Mouse (Mus musculus) monocyte, adult 2 months (primary cell): ENCODE measurements around the gene Flt3l.
"Not testable (repeated sequence)": the region's sequence is repeated elsewhere in the genome, so short reads cannot be mapped to it uniquely, and the experiment has no call there.

Source experiments
- DNase-seq, 2 experiments: peaks; one replicate each; pipeline ENCODE4 v3.0.0; 2022; ENCODE audit warnings: low spot score in 2 of 2, low read depth in 1 of 2

Gene Flt3l

DNA sequence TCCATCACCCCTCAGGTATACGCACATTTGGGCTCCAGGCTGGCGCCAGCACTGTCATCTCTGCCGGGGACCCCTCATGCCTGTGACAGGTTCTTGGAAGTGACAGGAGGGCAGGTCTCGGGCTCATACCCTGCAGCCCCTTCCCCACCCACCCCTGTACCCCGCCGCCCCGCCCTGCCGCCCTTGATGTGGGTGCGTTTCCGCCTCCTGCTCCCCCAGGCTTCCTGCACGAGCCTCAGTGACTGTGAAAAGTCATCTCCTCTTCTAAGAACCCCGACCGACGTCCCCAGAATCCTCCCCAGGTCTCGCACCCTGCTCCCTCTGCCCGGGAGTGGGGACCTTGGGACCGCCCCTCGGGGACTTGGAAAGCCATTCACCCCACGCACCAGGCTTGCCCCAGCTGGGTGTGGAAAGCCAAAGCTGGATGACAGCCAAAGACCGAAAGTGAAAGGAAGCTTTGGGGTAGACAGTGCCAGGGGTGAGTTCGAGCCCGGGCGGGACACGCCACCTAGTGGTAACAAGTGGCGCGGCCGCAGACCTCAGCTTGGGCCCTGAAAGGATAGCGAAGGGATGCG, at the start of gene Flt3l, which contains the start of gene Gm45713:
TSS of gene Flt3l (minus strand) at position 440 of the 575 bp plus-strand sequence.
TSS of gene Gm45713 (minus strand) at position 239 of the 575 bp plus-strand sequence.
- peak; percentile 63 to 87 for DNase-seq

DNA sequence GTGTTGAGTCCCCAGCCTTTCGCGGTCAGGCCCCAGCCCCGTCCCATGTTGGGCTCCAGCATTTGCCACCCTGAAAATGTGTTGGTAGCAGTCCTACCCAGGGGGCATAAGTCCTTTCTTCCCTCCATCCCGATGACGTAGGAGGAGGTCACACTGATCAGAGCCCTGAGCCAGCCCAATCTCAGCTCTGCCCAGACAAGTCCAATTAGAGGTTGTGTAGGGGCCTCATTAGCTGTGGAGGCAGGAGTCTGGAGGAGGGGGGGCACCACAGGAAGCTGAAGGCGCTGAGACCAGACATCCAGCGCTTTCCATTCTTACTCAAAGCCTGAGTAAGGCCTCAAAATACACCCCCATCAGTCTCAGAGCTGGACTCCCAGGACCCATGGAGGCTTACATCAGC, 49.7 kb upstream of the Flt3l start:
- no peak for DNase-seq

DNA sequence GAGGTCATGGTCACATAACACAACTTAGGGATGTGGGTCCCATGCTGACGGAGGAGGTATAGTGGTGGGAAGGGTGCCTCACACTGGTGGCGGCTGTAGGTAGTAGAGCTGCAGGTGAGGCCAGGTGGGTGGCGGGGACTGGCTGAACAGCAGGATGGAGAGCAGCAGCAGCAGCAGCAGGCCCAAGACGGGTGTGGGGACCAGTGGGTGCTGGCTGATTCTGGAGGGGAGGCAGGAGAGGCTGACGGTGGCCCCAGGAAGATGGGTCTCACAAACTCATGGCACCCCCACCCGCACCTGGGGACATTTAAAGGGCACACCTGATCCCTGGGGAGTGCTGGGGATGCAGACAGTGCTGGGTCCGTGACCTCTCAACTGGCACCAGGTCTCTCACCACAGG, 47.4 kb upstream of the Flt3l start:
- no peak for DNase-seq

DNA sequence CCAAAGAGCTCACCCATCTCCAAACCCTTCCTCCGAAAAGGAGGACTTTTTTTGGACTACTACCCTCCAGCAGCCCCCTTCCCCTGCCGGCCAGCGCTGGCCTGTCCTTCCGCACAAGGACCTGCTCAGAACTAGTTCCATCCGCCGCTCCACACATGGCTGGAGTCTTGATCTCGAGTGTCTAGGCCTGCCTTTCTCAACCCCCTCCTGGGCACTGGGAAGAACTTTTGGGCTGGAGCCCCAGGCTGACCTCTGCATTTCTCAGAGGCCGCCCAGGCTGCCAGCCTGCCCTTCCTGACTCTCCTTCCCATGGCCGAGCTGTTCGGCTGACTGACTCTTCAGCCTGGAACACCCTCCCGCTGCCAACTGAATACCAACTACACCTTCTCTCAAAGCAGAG, 46.4 kb upstream of the Flt3l start:
- no peak for DNase-seq

DNA sequence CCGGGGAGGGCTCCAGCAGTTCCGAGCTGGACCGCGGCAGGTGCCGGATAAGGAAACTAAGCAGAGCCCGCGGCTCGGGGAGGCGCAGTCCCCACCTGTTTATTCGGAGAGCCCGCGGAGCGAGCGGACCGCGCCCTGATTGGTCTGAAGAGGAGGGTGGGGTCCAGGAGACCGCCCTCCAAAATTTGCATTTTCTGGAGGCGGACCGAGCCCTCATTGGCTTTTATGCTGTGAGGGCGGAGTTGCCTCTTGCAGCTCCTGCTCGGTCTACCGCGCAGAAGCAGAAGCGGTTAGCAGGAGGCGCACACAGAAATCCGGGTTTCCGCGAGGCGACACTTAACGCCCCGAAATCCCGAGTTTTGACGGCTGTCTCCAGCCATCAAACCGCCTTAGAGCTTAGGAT, 46.0 kb upstream of the Flt3l start:
- peak; percentile 60 to 78 for DNase-seq

DNA sequence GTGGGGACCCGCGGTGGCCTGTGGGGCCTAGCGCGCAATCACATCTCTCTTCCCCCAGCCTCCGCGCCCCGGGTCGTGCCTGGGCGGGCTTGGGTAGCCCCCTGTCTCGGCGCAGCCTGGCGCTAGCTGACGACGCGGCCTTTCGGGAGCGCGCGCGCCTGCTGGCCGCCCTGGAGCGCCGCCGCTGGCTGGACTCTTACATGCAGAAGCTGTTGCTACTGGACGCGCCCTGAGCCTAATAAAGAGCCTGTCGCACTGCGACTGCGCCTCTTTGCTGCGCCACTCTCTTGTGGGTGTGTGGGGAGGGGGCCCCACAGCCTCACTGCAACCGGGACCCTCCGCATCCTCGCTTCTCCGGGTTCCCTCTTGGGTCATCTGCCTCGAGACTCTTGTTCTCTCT, 45.3 kb upstream of the Flt3l start:
- no peak for DNase-seq

DNA sequence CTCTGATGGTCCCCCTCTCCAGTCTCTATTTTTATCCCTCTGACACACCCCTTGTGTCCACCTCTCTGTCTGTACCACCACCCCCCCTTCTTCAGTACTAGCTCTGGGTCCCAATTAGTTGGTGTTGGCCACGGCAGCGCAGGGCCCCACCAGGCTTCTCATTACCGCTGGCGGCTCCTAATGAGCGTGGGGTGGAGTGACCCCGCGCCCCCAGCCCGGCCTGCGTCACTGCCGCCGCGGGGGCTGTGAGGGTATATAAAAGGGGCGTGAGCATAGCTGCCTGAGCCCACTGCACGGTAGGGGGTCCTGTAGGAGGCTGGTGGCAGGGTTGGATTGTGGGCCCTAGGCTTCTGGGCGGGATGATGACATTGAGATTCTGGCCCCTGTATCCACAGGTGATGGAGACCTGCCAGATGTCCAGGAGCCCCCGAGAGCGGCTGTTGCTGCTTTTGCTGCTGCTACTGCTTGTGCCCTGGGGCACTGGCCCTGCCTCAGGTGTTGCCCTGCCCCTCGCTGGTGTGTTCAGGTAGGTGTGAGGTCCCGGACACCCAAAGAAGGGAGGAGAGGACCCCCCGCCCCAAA, 44.8 kb upstream of the Flt3l start, which contains the start of gene Pth2:
TSS of gene Pth2 (plus strand) at position 100 of the 582 bp plus-strand sequence.
- no peak for DNase-seq

DNA sequence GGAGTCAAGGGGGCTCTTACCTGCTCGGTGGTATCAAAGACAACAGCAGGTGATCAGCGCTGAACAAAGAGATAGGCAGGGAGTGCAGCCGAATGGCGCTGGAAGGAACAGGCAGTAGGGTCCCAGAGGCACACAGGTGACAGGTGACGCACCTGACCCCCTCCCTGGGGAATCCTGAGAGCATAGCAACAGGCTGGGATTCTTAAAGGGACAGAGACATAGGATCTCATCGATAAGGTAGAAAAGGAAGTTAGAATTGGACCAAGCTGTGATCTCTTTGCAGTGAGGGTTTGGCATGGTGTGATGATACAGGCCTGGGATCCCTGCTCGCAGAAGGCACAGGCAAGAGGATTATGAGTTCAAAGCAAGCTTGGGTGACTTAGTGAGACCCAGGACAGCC, 43.2 kb upstream of the Flt3l start, which contains the start of gene Gfy:
TSS of gene Gfy (minus strand) at position 101 of the 400 bp plus-strand sequence.
- DNase-seq = no peak

DNA sequence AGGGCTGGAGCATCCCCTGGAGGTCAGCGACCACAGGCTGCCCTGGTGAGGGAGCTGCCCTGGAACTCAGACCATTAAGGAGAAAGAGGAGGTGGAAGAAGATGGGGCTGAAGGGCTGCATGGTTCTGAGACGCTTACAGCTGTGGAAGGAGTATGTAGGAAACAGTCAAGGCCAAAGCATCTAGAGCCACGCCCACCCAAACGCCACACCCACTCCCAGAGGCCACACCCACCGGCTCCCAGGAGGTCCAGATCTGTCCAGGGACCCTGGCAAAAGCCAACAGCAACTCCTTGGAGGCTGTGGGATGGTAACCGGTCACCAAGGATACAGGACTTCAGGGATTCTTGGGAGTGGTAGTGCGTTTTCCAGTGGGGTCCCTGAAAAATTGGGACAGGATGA, 42.3 kb upstream of the Flt3l start:
- DNase-seq = no peak

DNA sequence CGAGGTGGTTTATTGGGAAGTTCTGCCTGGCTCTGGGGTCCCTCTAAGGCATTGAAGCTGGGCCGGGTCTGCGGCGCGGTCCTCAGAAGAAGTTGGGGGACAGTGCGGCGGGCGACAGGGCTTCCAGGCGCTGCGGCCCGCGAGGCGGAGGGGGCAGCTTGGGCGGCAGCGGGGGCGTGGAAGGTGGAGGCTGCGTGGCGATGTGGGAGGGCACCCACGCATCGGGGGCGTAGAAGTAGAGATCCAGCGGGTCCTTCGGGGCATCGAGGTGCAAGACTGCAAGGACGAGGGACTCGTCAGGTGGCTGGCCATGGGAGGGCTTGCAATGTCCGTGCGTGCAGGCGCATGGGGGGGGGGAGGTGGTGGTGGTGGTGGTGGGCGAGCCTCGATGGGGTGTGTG, 40.1 kb upstream of the Flt3l start:
- no peak for DNase-seq

DNA sequence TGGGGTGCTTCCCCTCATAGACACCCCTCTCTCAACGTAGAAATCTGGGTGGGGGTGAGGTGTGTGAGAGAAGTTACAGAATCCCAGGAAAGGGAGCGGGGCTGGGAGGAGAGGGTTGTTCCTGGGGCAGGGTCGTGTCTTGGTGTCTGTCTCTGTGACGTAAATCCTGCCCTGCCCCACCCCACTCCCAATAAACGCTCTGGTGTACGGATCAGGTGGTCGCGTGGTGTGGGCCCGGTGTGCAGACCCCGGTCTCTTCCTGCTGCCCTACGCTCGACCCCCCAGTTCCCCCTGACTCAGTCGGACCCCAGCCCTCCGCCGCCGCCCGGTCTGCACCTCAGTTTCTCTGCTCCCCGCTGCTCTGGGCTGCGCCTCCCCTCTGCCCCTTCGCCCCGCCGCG, 39.7 kb upstream of the Flt3l start:
- DNase-seq = no peak

DNA sequence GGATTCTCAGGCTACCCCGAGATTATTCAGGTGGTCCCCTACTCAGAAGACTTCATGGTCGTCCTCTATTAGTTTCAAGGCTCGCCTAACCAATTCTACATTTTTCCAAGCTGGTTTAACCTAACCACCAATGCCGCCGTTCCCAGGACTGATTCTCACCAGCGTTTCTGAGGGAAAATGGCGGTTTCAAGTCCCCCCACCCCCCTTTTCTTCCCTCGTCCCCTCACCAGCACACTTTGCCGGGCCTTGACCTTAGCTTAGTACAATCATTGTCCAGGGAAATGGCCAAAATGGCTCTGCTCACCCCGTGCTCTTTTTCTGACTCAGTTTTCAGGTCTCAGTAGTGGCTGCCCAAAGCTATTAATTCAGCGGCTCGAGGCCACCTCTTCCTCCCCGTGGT, 39.2 kb upstream of the Flt3l start:
- DNase-seq = no peak

DNA sequence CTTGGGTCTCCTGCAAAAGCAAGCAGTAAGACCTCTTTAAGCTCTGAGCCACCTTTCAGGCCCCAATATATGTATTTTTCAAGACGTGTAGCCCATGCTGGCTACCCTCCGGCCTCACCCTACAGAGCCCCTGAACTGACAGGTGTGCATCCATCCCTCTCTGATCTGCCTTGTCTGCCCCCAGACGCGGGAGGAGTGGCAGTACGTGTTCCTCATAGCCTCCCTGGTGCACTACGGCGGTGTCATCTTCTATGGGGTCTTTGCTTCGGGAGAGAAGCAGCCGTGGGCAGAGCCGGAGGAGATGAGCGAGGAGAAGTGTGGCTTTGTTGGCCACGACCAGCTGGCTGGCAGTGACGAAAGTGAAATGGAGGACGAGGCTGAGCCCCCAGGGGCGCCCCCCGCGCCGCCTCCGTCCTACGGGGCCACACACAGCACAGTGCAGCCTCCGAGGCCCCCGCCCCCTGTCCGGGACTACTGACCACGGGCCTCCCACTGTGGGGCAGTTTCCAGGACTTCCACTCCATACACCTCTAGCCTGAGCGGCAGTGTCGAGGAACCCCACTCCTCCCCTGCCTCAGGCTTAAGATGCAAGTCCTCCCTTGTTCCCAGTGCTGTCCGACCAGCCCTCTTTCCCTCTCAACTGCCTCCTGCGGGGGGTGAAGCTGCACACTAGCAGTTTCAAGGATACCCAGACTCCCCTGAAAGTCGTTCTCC, 38.5 kb upstream of the Flt3l start:
- DNase-seq = no peak

DNA sequence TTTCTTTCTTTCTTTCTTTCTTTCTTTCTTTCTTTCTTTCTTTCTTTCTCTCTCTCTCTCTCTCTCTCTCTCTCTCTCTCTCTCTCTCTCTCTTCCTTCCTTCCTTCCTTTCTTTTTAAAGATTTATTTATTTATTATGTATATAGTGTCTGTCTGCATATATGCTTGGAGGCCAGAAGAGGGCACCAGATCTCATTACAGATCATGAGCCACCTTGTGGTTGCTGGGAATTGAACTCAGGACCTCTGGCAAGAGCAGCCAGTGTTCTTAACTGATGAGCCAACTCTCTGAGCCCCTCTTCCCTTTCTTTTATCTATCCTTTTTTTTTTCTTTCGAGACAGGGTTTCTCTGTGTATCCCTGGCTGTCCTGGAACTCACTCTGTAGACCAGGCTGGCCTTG, 37.5 kb upstream of the Flt3l start:
- not testable (repeated sequence) for DNase-seq

DNA sequence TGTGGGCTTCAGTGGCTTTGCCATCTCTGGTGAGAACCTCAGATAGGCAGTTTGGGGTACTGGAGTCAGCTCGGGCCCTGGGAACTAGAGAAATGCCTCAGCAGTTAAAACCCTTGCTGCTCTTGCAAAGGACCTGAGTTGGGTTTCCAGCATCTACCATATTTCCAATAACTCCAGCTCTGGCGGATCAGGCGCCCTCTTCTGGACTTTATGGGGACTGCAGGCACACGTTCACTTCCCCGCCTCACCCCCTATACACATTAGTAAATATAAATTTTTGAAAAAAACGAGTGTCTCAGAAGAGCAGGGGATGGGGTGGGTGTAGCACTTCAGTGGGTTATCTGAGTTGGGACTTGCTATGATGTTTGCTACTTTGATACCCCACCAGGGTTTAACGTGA, 36.7 kb upstream of the Flt3l start:
- DNase-seq = no peak

DNA sequence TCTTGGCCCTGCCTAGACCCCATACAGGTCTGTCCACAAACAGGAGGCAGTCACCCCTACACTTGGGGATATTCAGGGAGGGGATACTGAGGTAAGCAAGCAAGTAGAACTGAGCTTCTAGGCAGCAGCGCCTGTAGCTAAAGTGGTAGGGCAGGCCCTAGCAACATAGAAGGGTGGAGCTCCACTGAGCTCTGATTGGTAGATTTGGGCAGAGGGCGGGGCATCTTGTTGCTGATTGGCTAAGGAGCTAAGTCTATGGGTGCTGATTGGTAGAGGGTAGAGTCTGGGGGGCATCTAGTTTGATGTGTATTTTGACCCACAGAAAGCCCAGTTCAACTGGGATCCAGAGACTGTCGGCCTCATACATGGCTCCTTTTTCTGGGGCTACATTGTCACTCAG, 33.3 kb upstream of the Flt3l start:
- DNase-seq = no peak

DNA sequence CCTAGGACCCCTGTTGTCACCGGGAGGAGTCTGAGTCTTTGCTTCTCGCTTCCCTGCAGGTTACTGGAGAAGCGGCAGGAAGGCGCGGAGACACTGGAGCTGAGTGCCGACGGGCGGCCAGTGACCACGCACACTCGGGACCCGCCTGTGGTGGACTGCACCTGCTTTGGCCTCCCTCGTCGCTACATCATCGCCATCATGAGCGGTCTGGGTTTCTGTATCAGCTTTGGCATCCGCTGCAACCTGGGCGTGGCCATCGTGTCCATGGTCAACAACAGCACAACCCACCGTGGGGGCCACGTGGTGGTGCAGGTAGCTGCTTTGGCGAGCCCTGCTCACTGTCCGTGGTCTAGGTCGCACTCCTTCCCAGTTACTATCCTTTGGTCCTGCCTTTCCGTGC, 32.4 kb upstream of the Flt3l start:
- no peak for DNase-seq

DNA sequence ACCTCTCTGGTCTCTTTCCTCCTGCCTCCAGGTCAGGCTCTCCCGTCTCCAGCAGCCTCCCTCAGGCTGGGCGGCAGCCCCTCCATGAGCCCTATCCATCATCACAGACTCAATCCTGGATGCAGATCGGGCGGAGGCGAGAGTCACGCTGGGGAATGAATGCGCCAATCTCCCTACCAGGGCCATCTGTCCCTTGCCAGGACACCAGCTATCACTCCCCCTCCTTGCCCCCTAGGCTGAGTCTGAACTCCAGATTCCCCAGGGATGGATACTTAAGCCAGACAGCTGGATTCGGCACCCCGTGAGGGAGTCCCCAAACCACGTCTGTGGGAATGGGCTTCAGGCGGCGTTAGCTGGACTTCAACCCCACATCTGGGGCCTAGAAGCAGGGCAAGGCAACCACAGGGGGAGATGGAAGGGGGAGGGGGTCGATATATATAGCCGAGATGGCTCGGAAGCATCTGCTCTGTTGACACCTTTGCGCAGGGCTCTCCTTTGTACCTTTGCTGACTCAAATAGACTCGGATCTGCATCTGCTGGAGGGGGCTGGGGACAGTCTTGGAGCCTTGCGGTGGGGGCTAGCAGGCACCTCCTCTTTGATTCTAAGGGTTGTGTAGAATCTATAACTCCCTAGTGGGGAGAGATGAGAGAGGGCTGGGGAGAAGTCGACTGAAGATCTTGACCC, 31.7 kb upstream of the Flt3l start:
- DNase-seq = no peak

DNA sequence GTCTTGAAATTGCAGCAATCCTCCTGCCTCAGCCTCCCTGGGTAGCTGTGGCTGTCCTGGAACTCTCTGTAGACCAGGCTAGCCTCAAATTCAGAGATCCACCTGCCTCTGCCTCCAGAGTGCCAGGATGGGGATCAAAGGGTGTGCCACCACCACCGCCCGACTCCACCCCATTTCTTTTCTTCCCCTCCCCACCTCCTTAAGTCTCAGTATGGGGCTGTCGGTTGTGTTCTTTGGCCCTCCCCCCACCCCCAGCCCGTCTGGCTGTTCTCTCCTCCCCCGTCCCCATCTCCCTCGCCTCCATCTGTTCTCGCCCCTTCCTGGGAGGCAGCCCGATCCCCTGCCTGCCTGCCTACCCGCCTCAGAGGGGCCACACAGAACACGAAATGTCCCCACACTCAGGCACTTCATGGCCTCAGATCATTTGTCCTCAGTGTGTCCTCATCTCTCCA, 30.7 kb upstream of the Flt3l start:
- DNase-seq = no peak

DNA sequence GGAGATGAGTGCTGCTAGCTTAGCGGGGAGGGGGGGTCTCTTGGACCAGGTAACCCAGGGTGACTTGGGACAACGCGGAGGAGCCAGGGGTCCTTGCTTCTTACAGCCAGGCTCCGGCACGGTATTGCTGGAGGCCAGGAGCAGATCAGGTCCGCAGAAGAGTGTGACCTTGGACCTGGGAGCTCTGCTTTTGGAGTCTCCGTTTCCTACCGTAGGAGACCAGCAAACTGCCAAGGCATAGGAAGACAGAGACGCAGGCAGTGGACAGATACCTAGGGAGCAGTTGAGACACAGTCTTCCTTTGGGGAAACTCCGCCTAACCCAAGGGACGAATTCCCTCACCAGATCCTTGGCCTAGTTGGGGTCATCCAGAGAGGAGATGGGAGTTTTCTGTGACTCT, 29.5 kb upstream of the Flt3l start:
- DNase-seq = no peak

DNA sequence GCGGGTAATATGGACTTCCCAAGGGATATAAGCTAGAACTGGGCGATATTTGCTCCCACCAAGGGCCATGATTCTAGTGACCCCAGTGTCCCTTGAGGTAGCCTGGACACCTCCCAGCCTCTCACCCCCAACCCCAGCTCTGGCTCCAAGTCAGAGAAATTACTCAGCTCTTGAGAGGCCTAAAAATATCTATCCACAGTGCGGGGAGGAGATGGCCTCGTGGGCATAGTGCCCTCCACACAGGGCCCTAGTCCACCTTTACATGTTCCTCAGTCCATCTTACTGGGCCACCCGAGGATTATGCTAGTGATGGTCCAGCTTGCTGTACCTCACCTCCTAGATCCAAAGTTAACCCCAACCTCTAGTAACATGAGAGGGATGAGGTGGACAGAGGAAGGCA, 28.6 kb upstream of the Flt3l start:
- no peak for DNase-seq
